Mouse (Mus musculus) mouse embryonic stem cell (cell line): Measurements from ENCODE around the gene Slc1a2.

Experiments
- in situ Hi-C, 2 experiments: fragments of 300-500 bp; cut with MboI; formaldehyde crosslinking; loops; 1 replicate in 1 of 2; 3 replicates in 1 of 2; pipeline ENCODE4 v1.14.3; 2019 to 2020; ENCODE audit warnings: low sequenced_read_pairs in 2 of 2, low pct_unique_long_range_greater_than_20kb in 1 of 2, mixed read lengths in 1 of 2; ENCODE audit not compliant: unreplicated experiment in 1 of 2

The Slc1a2 gene

GRCm38 (mm10) chr2:102701382-102701781, 42.9 kb downstream of the Slc1a2 start:
- in situ Hi-C loops: no loop called here

- in situ Hi-C loops: no loop called here
Observed at GRCm38 (mm10) chr2:102703556-102703955, 45.1 kb downstream of the Slc1a2 start.

GRCm38 (mm10) chr2:102704781-102705180, 46.3 kb downstream of the Slc1a2 start:
- in situ Hi-C loops: no loop called here

- in situ Hi-C loops: no loop called here
Observed at GRCm38 (mm10) chr2:102711511-102711910, 53.1 kb downstream of the Slc1a2 start.

GRCm38 (mm10) chr2:102712049-102712448, 53.6 kb downstream of the Slc1a2 start:
- in situ Hi-C loops: no loop called here

GRCm38 (mm10) chr2:102712678-102713628, 54.5 kb downstream of the Slc1a2 start:
- in situ Hi-C loops: no loop called here

GRCm38 (mm10) chr2:102714320-102714719, 55.9 kb downstream of the Slc1a2 start:
- in situ Hi-C loops: no loop called here

GRCm38 (mm10) chr2:102715754-102716153, 57.3 kb downstream of the Slc1a2 start:
- in situ Hi-C loops: no loop called here

GRCm38 (mm10) chr2:102721859-102722258, 63.4 kb downstream of the Slc1a2 start:
- in situ Hi-C loops: no loop called here

- in situ Hi-C loops: no loop called here
Observed at GRCm38 (mm10) chr2:102725054-102725453, 66.6 kb downstream of the Slc1a2 start.

GRCm38 (mm10) chr2:102730386-102730785, 71.9 kb downstream of the Slc1a2 start:
- in situ Hi-C loops: no loop called here

- in situ Hi-C loops: no loop called here
Observed at GRCm38 (mm10) chr2:102730788-102731187, 72.3 kb downstream of the Slc1a2 start.

GRCm38 (mm10) chr2:102733128-102733527, 74.7 kb downstream of the Slc1a2 start:
- in situ Hi-C loops: no loop called here

- in situ Hi-C loops: no loop called here
Observed at GRCm38 (mm10) chr2:102734055-102734454, 75.6 kb downstream of the Slc1a2 start.

- in situ Hi-C loops: no loop called here
Observed at GRCm38 (mm10) chr2:102735031-102735430, 76.6 kb downstream of the Slc1a2 start.

GRCm38 (mm10) chr2:102735811-102736210, 77.4 kb downstream of the Slc1a2 start:
- in situ Hi-C loops: no loop called here

GRCm38 (mm10) chr2:102736490-102736889, 78.0 kb downstream of the Slc1a2 start:
- in situ Hi-C loops: no loop called here

GRCm38 (mm10) chr2:102738852-102739251, 80.4 kb downstream of the Slc1a2 start:
- in situ Hi-C loops: no loop called here

GRCm38 (mm10) chr2:102742685-102743084, 84.2 kb downstream of the Slc1a2 start:
- in situ Hi-C loops: no loop called here
